Mouse (Mus musculus): Measurements from ENCODE around the gene Arvcf. TPM values are rescaled to one million over a fixed set of nuclear protein-coding genes. Genes with fewer than 3 reads are reported as not detected.

The Arvcf gene
- polyA plus RNA-seq, 1 experiment = 26.3 TPM

DNA sequence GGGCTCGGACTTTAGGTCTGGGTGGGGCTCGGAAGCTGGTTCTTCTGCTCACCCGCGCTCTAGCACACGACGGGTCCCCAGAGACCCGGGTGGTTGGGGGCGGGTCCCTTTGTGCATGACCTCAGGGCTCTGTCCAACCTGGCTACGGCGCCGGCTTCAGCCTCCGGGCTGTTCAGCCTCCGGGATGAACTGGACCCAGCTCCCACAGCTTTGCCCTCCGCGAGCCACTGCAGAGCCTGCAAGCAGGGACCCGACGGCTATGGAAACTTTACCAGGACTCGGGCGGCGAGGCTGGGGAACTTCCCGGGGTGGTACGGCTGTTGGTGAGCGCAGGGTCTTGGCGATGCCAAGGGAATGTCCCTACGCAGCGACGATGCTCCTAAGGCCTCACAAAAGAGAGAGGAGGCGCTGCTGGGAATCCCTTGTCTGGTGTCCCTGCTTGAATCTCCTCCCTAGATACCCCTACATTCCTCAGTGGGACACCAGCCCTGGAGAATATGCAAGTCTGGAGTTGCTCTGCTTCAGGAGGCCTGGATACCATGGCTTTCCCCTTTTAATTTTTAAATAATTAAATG lies 706 bp downstream of the Arvcf start:
- peak overlapping the region; percentile 59 for H3K9ac ChIP-seq (ENCODE audit: low read depth, poor library complexity, severe bottlenecking)
- TF ChIP-seq EP300 (IDR thresholded peaks at IDR 0.05; ENCODE audit: insufficient read depth, low read depth, low read length) (no peak), CTCF (IDR thresholded peaks at IDR 0.05; ENCODE audit: low read depth, low read length) (no peak), POLR2A (IDR thresholded peaks at IDR 0.05; ENCODE audit: insufficient read depth, low read length) (no peak)
- peak overlapping the region; percentile 75 for H3K4me3 ChIP-seq (ENCODE audit: low read depth, low read length)
- no peaks in the 10 kb centered on the region for H3K36me3 ChIP-seq (ENCODE audit: control insufficient read depth, insufficient read depth, low read length, poor library complexity, severe bottlenecking)
- no peak overlapping the region for H3K27ac ChIP-seq (ENCODE audit: insufficient read depth, low read length)
- no peaks in the 10 kb centered on the region for H3K27me3 ChIP-seq (ENCODE audit: control insufficient read depth, insufficient read depth, low read length, poor library complexity, severe bottlenecking)
- no peaks in the 10 kb centered on the region for H3K4me1 ChIP-seq (ENCODE audit: control insufficient read depth, insufficient read depth, low read length)
- H3K9me3 ChIP-seq (replicated peaks; ENCODE audit: control insufficient read depth, insufficient read depth, low read length, poor library complexity, severe bottlenecking) = no peaks in the 10 kb centered on the region

DNA sequence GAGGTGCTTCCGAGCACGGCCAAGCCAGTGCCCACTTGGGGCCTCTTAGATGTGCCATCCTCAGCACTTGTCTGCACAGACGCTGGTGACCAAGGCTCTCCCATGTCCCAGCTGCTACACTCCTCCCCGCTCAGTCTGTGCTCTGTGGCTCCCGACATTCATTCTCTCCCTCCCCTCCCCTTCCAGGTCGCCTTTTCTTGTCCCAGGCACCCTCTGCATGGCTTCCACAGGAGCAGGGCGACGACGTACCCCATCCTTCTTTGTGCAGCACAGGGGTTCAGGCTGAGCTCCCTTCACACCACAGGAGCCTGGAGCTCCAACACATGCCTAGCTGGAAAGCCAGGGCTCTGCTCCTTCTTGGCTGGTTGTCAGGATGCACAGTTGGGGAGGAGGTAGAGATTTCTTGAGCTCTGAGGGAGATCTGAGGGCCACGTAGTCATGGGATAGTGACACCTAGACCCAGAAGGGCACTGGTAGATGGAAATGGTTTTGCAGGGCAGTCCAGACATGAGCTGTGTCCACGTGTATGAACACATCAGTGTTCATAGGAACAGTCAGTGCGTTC lies 1.9 kb downstream of the Arvcf start:
- Histone ChIP-seq H3K4me3 (ENCODE audit: low read depth, low read length) (no peak overlapping the region), H3K36me3 (ENCODE audit: control insufficient read depth, insufficient read depth, low read length, poor library complexity, severe bottlenecking) (no peaks in the 10 kb centered on the region), H3K27me3 (ENCODE audit: control insufficient read depth, insufficient read depth, low read length, poor library complexity, severe bottlenecking) (no peaks in the 10 kb centered on the region), H3K27ac (ENCODE audit: insufficient read depth, low read length) (no peak overlapping the region), H3K9me3 (replicated peaks; ENCODE audit: control insufficient read depth, insufficient read depth, low read length, poor library complexity, severe bottlenecking) (no peaks in the 10 kb centered on the region), H3K9ac (ENCODE audit: low read depth, poor library complexity, severe bottlenecking) (no peak overlapping the region), H3K4me1 (ENCODE audit: control insufficient read depth, insufficient read depth, low read length) (no peaks in the 10 kb centered on the region)
- TF ChIP-seq EP300 (IDR thresholded peaks at IDR 0.05; ENCODE audit: insufficient read depth, low read depth, low read length) (no peak), POLR2A (IDR thresholded peaks at IDR 0.05; ENCODE audit: insufficient read depth, low read length) (no peak), CTCF (IDR thresholded peaks at IDR 0.05; ENCODE audit: low read depth, low read length) (no peak)

DNA sequence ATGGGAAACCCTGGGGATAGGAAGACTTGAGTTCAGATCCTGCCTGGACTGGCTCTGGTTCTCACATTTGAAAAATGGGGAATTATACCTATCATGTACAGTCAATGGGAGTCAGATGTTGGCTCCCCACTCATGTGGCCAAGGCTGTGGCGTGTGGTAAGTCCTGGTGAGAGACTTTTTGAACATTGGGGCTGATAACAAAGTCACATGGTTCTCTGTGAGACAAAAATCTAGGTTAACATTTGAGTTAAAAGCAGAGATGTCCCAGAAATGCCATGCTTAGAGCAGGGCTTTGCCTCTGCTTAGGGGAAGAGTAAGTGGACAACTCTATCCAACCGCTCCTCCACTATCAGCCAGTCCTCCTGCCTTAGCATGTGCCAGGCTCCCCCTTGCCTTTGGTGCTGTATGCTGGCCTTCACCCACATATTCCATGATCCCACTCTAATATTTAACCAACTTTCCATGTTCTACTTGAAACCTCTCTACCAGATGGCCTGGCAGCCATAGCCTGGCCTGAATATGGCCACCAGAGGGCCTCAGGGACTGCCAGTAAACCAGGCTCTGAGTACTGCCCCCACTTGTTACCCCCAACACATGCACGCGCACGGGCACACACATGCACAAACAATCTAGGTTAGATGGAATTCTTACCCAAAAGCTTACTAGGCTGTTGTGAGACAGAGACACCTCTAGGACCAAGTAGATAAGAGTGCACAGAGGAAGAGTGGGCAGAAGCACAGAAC lies 3.5 kb downstream of the Arvcf start:
- Histone ChIP-seq H3K4me3 (ENCODE audit: low read depth, low read length) (no peak overlapping the region), H3K9me3 (replicated peaks; ENCODE audit: control insufficient read depth, insufficient read depth, low read length, poor library complexity, severe bottlenecking) (no peaks in the 10 kb centered on the region), H3K4me1 (ENCODE audit: control insufficient read depth, insufficient read depth, low read length) (no peaks in the 10 kb centered on the region), H3K27me3 (ENCODE audit: control insufficient read depth, insufficient read depth, low read length, poor library complexity, severe bottlenecking) (no peaks in the 10 kb centered on the region), H3K9ac (ENCODE audit: low read depth, poor library complexity, severe bottlenecking) (no peak overlapping the region), H3K36me3 (ENCODE audit: control insufficient read depth, insufficient read depth, low read length, poor library complexity, severe bottlenecking) (no peaks in the 10 kb centered on the region), H3K27ac (ENCODE audit: insufficient read depth, low read length) (no peak overlapping the region)
- TF ChIP-seq EP300 (IDR thresholded peaks at IDR 0.05; ENCODE audit: insufficient read depth, low read depth, low read length) = no peak
- TF ChIP-seq CTCF (IDR thresholded peaks at IDR 0.05; ENCODE audit: low read depth, low read length) = peak; percentile 64

DNA sequence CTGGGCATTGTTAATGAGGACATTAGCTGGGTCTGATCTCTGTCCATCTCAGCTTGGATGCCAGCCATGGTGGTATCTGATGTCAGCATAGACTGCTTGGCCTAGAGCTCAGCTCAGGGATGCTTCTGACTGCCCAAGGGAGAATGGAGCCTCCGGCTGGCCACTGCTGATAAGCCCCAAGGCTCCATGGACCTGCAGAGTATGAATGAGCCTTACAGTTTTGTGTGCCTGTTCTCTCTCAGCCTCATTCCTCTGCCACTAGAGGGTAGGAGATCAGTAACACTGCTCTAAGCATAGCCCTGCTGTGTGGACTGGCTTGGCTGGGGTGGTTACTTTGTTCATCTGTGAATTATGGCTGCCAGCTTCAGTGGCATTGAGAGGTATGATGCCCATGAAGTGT lies 5.1 kb downstream of the Arvcf start:
- Histone ChIP-seq H3K9me3 (replicated peaks; ENCODE audit: control insufficient read depth, insufficient read depth, low read length, poor library complexity, severe bottlenecking) (0 out of 2 replicates have a peak, but pooled peaks cover 1% of the 10 kb centered on the region), H3K4me3 (ENCODE audit: low read depth, low read length) (no peak overlapping the region), H3K27me3 (ENCODE audit: control insufficient read depth, insufficient read depth, low read length, poor library complexity, severe bottlenecking) (no peaks in the 10 kb centered on the region), H3K9ac (ENCODE audit: low read depth, poor library complexity, severe bottlenecking) (no peak overlapping the region), H3K36me3 (ENCODE audit: control insufficient read depth, insufficient read depth, low read length, poor library complexity, severe bottlenecking) (no peaks in the 10 kb centered on the region), H3K4me1 (ENCODE audit: control insufficient read depth, insufficient read depth, low read length) (peaks cover 2% of the 10 kb centered on the region), H3K27ac (ENCODE audit: insufficient read depth, low read length) (no peak overlapping the region)
- no peak for TF ChIP-seq CTCF (IDR thresholded peaks at IDR 0.05; ENCODE audit: low read depth, low read length)
- TF ChIP-seq EP300 (IDR thresholded peaks at IDR 0.05; ENCODE audit: insufficient read depth, low read depth, low read length) = no peak
- no peak for TF ChIP-seq POLR2A (IDR thresholded peaks at IDR 0.05; ENCODE audit: insufficient read depth, low read length)

DNA sequence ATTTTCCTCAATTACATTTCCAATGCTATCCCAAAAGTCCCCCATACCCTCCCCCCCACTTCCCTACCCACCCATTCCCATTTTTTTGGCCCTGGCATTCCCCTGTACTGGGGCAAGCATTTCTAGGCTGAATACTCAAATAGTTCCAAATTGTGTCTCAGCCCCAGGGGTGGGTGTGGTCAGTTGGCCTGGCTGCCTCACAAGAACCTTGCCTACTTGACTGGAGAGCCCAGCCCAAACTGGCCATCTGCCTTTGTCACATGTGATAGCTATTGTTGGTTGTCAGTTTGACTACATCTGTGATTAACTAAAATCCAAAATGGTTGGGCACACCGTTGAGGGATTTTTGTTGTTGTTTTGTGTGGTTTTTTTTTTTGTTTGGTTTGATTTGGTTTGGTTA lies 9.0 kb downstream of the Arvcf start:
- no peak for TF ChIP-seq POLR2A (IDR thresholded peaks at IDR 0.05; ENCODE audit: insufficient read depth, low read length)
- no peak for TF ChIP-seq EP300 (IDR thresholded peaks at IDR 0.05; ENCODE audit: insufficient read depth, low read depth, low read length)
- TF ChIP-seq CTCF (IDR thresholded peaks at IDR 0.05; ENCODE audit: low read depth, low read length) = no peak
- Histone ChIP-seq H3K9ac (ENCODE audit: low read depth, poor library complexity, severe bottlenecking) (no peak overlapping the region), H3K4me1 (ENCODE audit: control insufficient read depth, insufficient read depth, low read length) (peaks cover 2% of the 10 kb centered on the region), H3K9me3 (replicated peaks; ENCODE audit: control insufficient read depth, insufficient read depth, low read length, poor library complexity, severe bottlenecking) (0 out of 2 replicates have a peak, but pooled peaks cover 4% of the 10 kb centered on the region), H3K27ac (ENCODE audit: insufficient read depth, low read length) (no peak overlapping the region), H3K4me3 (ENCODE audit: low read depth, low read length) (no peak overlapping the region), H3K27me3 (ENCODE audit: control insufficient read depth, insufficient read depth, low read length, poor library complexity, severe bottlenecking) (no peaks in the 10 kb centered on the region), H3K36me3 (ENCODE audit: control insufficient read depth, insufficient read depth, low read length, poor library complexity, severe bottlenecking) (no peaks in the 10 kb centered on the region)

DNA sequence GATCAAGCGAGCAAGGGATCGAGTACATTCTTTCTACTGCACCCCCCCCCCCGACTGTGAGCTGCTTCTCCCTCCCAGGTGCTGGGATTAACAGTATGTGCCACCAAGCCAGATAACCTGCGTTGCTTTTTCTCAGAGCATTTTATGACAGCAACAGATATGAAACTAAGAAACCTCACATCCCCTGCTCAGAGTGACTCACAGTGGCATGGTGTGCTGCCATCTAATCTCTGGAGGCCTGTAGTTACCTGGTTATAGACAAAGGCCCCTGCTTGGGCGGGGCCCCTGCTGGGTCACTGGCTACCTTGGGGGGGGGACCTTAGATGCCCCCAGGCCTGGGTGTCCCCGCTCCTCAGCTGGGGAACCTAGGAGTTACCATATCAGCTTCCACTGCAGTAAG lies 10.0 kb downstream of the Arvcf start:
- H3K4me3 ChIP-seq (ENCODE audit: low read depth, low read length) = no peak overlapping the region
- H3K27me3 ChIP-seq (ENCODE audit: control insufficient read depth, insufficient read depth, low read length, poor library complexity, severe bottlenecking) = no peaks in the 10 kb centered on the region
- no peaks in the 10 kb centered on the region for H3K36me3 ChIP-seq (ENCODE audit: control insufficient read depth, insufficient read depth, low read length, poor library complexity, severe bottlenecking)
- H3K9ac ChIP-seq (ENCODE audit: low read depth, poor library complexity, severe bottlenecking) = no peak overlapping the region
- H3K9me3 ChIP-seq (replicated peaks; ENCODE audit: control insufficient read depth, insufficient read depth, low read length, poor library complexity, severe bottlenecking) = 0 out of 2 replicates have a peak, but pooled peaks cover 4% of the 10 kb centered on the region
- H3K4me1 ChIP-seq (ENCODE audit: control insufficient read depth, insufficient read depth, low read length) = peaks cover 2% of the 10 kb centered on the region
- TF ChIP-seq EP300 (IDR thresholded peaks at IDR 0.05; ENCODE audit: insufficient read depth, low read depth, low read length) = no peak
- TF ChIP-seq POLR2A (IDR thresholded peaks at IDR 0.05; ENCODE audit: insufficient read depth, low read length) = no peak
- no peak for TF ChIP-seq CTCF (IDR thresholded peaks at IDR 0.05; ENCODE audit: low read depth, low read length)
- H3K27ac ChIP-seq (ENCODE audit: insufficient read depth, low read length) = no peak overlapping the region
